Mouse (Mus musculus) forebrain, postnatal 0 days (tissue): ENCODE data around the gene Galt. TPM values are rescaled to one million over a fixed set of nuclear protein-coding genes. Genes with fewer than 3 reads are reported as not detected.

Experiments used
- ATAC-seq: fragments of 200-750 bp; cut with Nextera tagmentation; 2 replicates; pipeline ENCODE4 v1.8.0; 2017; ENCODE audit warnings: mild to moderate bottlenecking, moderate library complexity
- DNase-seq: peaks from one replicate; pipeline ENCODE4 v3.0.0-alpha.2; 2015
- H3K27ac ChIP-seq: fragments of 300-500 bp; sonication (generic); 2 replicates; pipeline ENCODE4 v1.5.1; 2014; ENCODE audit warnings: low read depth, mild to moderate bottlenecking, antibody characterized with exemption, low read length, moderate library complexity, mixed read lengths
- H3K27me3 ChIP-seq: fragments of 300-500 bp; sonication (generic); 2 replicates; pipeline ENCODE4 v1.6.1; 2014; ENCODE audit warnings: mild to moderate bottlenecking, low read length, mixed read lengths; ENCODE audit not compliant: insufficient read depth
- H3K36me3 ChIP-seq: fragments of 300-500 bp; sonication (generic); 2 replicates; pipeline ENCODE4 v1.6.1; 2014; ENCODE audit warnings: mild to moderate bottlenecking, moderate library complexity; ENCODE audit not compliant: insufficient read depth
- H3K4me1 ChIP-seq: fragments of 300-500 bp; sonication (generic); 2 replicates; pipeline ENCODE4 v1.6.1; 2014; ENCODE audit warnings: antibody characterized with exemption; ENCODE audit not compliant: insufficient read depth
- H3K4me2 ChIP-seq: fragments of 300-500 bp; sonication (generic); 2 replicates; pipeline ENCODE4 v1.6.1; 2014; ENCODE audit warnings: low read depth, mild to moderate bottlenecking, moderate library complexity
- H3K4me3 ChIP-seq: fragments of 300-500 bp; sonication (generic); 2 replicates; pipeline ENCODE4 v1.5.1; 2014; ENCODE audit warnings: low read depth, low read length, mixed read lengths
- H3K9ac ChIP-seq: fragments of 300-500 bp; sonication (generic); 2 replicates; pipeline ENCODE4 v1.6.1; 2014; ENCODE audit warnings: mild to moderate bottlenecking
- H3K9me3 ChIP-seq: fragments of 300-500 bp; sonication (generic); 2 replicates; pipeline ENCODE4 v1.6.1; 2016; ENCODE audit warnings: low read length
- CTCF ChIP-seq: sonication (generic); IDR thresholded peaks from 2 replicates; pipeline ENCODE4 v1.5.1; 2016; ENCODE audit warnings: antibody characterized with exemption, control low read depth, low read depth
- WGBS: fragments of 180-500 bp; shearing (Covaris S2); extraction: QIAGEN DNeasy Blood & Tissue Kit; methylation state at CpG from one replicate; pipeline ENCODE4 v1.1.7; 2014; 5-methylcytosine and 5-hydroxymethylcytosine counted together
- polyA plus RNA-seq: library from polyadenylated mRNA; unstranded; fragments of >200 nt; fragmentation: Nextera tagmentation; extraction: Ambion mirVana; gene quantifications from 2 replicates; pipeline ENCODE4 v1.2.1, GENCODE M21; 2015
- total RNA-seq: library from RNA; depleted of rRNA; stranded (reverse); fragments of >200 nt; gene quantifications from 2 replicates; pipeline ENCODE4 v1.2.3, GENCODE M21; 2014

Galt gene
- total and polyA plus RNA-seq, 2 experiments from 2014 or later = 43.1 to 43.4 TPM

GRCm38 (mm10) chr4:41722918-41723351, 32.1 kb upstream of the Galt start, which contains the start of gene Dctn3:
Gene Dctn3, minus strand, starts transcription at chr4:41723170.
- peaks cover 10% of the 10 kb centered on the region; the same call in 1 of the 2 replicates for H3K4me1 ChIP-seq
- no peak for TF ChIP-seq CTCF
- under 1% methylated on average over 27 of the region's 27 CpGs for WGBS
- peaks cover 23% of the 10 kb centered on the region for H3K27me3 ChIP-seq
- peak within 1 kb of the TSS; percentile 70 for H3K27ac ChIP-seq
- DNase-seq = peak; percentile 96
- H3K9me3 ChIP-seq = no peaks in the 10 kb centered on the region
- H3K36me3 ChIP-seq = peaks cover 26% of the 10 kb centered on the region
- peak within 1 kb of the TSS; percentile 89 for H3K4me3 ChIP-seq
- peak within 1 kb of the TSS; percentile 65 for H3K4me2 ChIP-seq
- peak within 1 kb of the TSS; percentile 94 for H3K9ac ChIP-seq
- ATAC-seq = peak; percentile 99

GRCm38 (mm10) chr4:41726826-41727621, 28.0 kb upstream of the Galt start:
- H3K4me1 ChIP-seq = peaks cover 5% of the 10 kb centered on the region; the same call in 1 of the 2 replicates
- ATAC-seq (no peak), DNase-seq (no peak)
- WGBS = 4% methylated on average over 20 of the region's 20 CpGs
- H3K27me3 ChIP-seq = peaks cover 45% of the 10 kb centered on the region
- H3K36me3 ChIP-seq = no peaks in the 10 kb centered on the region
- no peaks in the 10 kb centered on the region for H3K9me3 ChIP-seq
- no peak overlapping the region for H3K4me2 ChIP-seq
- no peak overlapping the region for H3K27ac ChIP-seq
- H3K4me3 ChIP-seq = no peak overlapping the region
- TF ChIP-seq CTCF = no peak
- H3K9ac ChIP-seq = no peak overlapping the region

GRCm38 (mm10) chr4:41731052-41731765, 23.8 kb upstream of the Galt start, which contains the start of gene Arid3c:
Gene Arid3c, minus strand, starts transcription at chr4:41731142.
- no peak; the same call in 1 of the 2 replicates for TF ChIP-seq CTCF
- WGBS = 2% methylated on average over 49 of the region's 50 CpGs
- Histone ChIP-seq H3K27me3 (peaks cover 34% of the 10 kb centered on the region), H3K27ac (no peak within 1 kb of the TSS), H3K4me1 (no peaks in the 10 kb centered on the region; the same call in 1 of the 2 replicates), H3K4me3 (peak within 1 kb of the TSS; percentile 36), H3K9ac (peak within 1 kb of the TSS; percentile 43), H3K9me3 (no peaks in the 10 kb centered on the region), H3K4me2 (peak within 1 kb of the TSS; percentile 69), H3K36me3 (no peaks in the 10 kb centered on the region)
- no peak for DNase-seq
- no peak for ATAC-seq

- peak; percentile 95 for TF ChIP-seq CTCF
Measured at GRCm38 (mm10) chr4:41737602-41738255, 17.3 kb upstream of the Galt start.

GRCm38 (mm10) chr4:41738256-41738603, 16.8 kb upstream of the Galt start:
- Histone ChIP-seq H3K27me3 (no peaks in the 10 kb centered on the region), H3K36me3 (no peaks in the 10 kb centered on the region; the same call in 1 of the 2 replicates), H3K9ac (no peak overlapping the region), H3K4me2 (no peak overlapping the region), H3K9me3 (no peaks in the 10 kb centered on the region), H3K4me3 (no peak overlapping the region), H3K4me1 (peaks cover 7% of the 10 kb centered on the region; the same call in 1 of the 2 replicates), H3K27ac (no peak overlapping the region)
- ATAC-seq (no peak), DNase-seq (no peak)
- no peak for TF ChIP-seq CTCF
- 61% methylated on average over 1 of the region's 1 CpGs for WGBS

More at GRCm38 (mm10) chr4:41737602-41738255, 17.3 kb upstream of the Galt start:
- peak; percentile 75 for ATAC-seq
- Histone ChIP-seq H3K4me3 (no peak overlapping the region), H3K9me3 (no peaks in the 10 kb centered on the region), H3K27ac (no peak overlapping the region), H3K27me3 (peaks cover 3% of the 10 kb centered on the region; the same call in 1 of the 2 replicates), H3K4me2 (no peak overlapping the region), H3K36me3 (no peaks in the 10 kb centered on the region; the same call in 1 of the 2 replicates), H3K4me1 (peaks cover 7% of the 10 kb centered on the region; the same call in 1 of the 2 replicates), H3K9ac (no peak overlapping the region)
- WGBS = 43% methylated on average over 8 of the region's 8 CpGs
- peak; percentile 88 for DNase-seq

- no peak for TF ChIP-seq CTCF
- WGBS = 93% methylated on average over 13 of the region's 13 CpGs
Measured at GRCm38 (mm10) chr4:41739260-41739659, 15.8 kb upstream of the Galt start.

More at GRCm38 (mm10) chr4:41739260-41739659, 15.8 kb upstream of the Galt start:
- Histone ChIP-seq H3K27ac (no peak overlapping the region), H3K36me3 (no peaks in the 10 kb centered on the region; the same call in 1 of the 2 replicates), H3K4me2 (peak overlapping the region; percentile 75), H3K4me1 (peaks cover 7% of the 10 kb centered on the region; the same call in 1 of the 2 replicates), H3K4me3 (no peak overlapping the region), H3K9me3 (no peaks in the 10 kb centered on the region), H3K27me3 (no peaks in the 10 kb centered on the region), H3K9ac (no peak overlapping the region)
- ATAC-seq (no peak), DNase-seq (no peak)
